Mouse (Mus musculus) C2C12 (cell line): Measurements from ENCODE around the gene Cldn7.

ENCODE experiments used
- CTCF ChIP-seq: IDR thresholded peaks from one replicate; pipeline ENCODE4 v1.5.1; 2011; ENCODE audit not compliant: control insufficient read depth, insufficient read depth, insufficient read length
- MYOD1 ChIP-seq: IDR thresholded peaks from one replicate; pipeline ENCODE4 v1.6.1; 2011; ENCODE audit warnings: low read depth; ENCODE audit not compliant: control insufficient read depth, insufficient read length

- no peak for TF ChIP-seq MYOD1
- no peak for TF ChIP-seq CTCF
Measured at GRCm38 (mm10) chr11:70015677-70016076, 51.1 kb downstream of the Cldn7 start.
